Mouse (Mus musculus): ENCODE results near the gene Mbd3. TPM values are rescaled to one million over a fixed set of nuclear protein-coding genes. Genes with fewer than 3 reads are reported as not detected.
"Not testable (repeated sequence)": the region's sequence is repeated elsewhere in the genome, so short reads cannot be mapped to it uniquely, and the experiment has no call there.

Gene Mbd3
- polyA plus RNA-seq, 1 experiment, result 143 TPM

- TF ChIP-seq POLR2A (IDR thresholded peaks at IDR 0.05; ENCODE audit: borderline replicate concordance, extremely low read depth, low read depth, low read length) (peak; percentile 54; the same call in 1 of the 2 replicates), CTCF (IDR thresholded peaks at IDR 0.05; ENCODE audit: insufficient read depth, low read length) (peak; percentile 44)
- peak within 1 kb of the TSS; percentile 85 for H3K4me3 ChIP-seq (replicated peaks; ENCODE audit: extremely low read depth, low read depth, low read length)
- peaks cover 26% of the 10 kb centered on the region for H3K4me1 ChIP-seq (ENCODE audit: control insufficient read depth, insufficient read depth, low read length)
- WGBS, result 1% methylated on average over 42 of the region's 42 CpGs
- DNase-seq, result no peak
Observed at GRCm38 (mm10) chr10:80348244-80348781, 51.0 kb downstream of the Mbd3 start, which contains the start of gene Adamtsl5. Gene Adamtsl5, minus strand, starts transcription at chr10:80348412.

DNA sequence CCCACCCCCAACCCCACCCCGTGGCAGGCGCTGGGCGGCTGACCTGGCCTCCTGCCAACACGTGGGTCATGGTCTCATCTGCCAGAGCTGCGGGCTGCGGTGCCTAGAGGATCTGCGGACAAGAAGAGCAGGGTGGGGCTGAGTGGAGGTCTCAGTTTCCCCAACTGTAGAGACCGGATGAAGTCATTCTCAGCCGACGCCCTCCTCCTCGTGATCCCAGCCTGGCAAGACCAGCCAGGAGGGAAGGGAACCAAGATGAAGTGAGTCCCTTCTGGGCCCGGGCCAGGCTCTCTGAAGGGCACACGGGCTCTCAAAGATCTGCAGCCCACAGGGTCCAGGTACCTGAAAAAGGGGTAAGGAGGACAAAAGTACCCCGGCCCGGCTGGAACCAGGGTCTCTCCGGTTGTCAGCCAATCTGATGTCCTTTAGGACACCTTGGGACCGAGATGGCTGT is 51.8 kb downstream of the Mbd3 start:
- WGBS, result 8% methylated on average over 17 of the region's 17 CpGs
- H3K4me1 ChIP-seq (ENCODE audit: control insufficient read depth, insufficient read depth, low read length), result peaks cover 30% of the 10 kb centered on the region
- peak overlapping the region; percentile 85 for H3K4me3 ChIP-seq (replicated peaks; ENCODE audit: extremely low read depth, low read depth, low read length)
- TF ChIP-seq CTCF (IDR thresholded peaks at IDR 0.05; ENCODE audit: insufficient read depth, low read length) (no peak), POLR2A (IDR thresholded peaks at IDR 0.05; ENCODE audit: borderline replicate concordance, extremely low read depth, low read depth, low read length) (no peak)
- DNase-seq, result no peak

- DNase-seq; H3K4me3 ChIP-seq (replicated peaks; ENCODE audit: extremely low read depth, low read depth, low read length): not testable (repeated sequence)
- 77% methylated on average over 6 of the region's 6 CpGs for WGBS
- H3K4me1 ChIP-seq (ENCODE audit: control insufficient read depth, insufficient read depth, low read length), result peaks cover 36% of the 10 kb centered on the region
Observed at GRCm38 (mm10) chr10:80345929-80346328, 53.4 kb downstream of the Mbd3 start.

- Histone ChIP-seq H3K4me1 (ENCODE audit: control insufficient read depth, insufficient read depth, low read length) (peaks cover 36% of the 10 kb centered on the region), H3K4me3 (replicated peaks; ENCODE audit: extremely low read depth, low read depth, low read length) (peak overlapping the region; percentile 31)
- TF ChIP-seq CTCF (IDR thresholded peaks at IDR 0.05; ENCODE audit: insufficient read depth, low read length), result no peak
- peak; percentile 56 for DNase-seq
- WGBS, result 7% methylated on average over 16 of the region's 16 CpGs
Observed at GRCm38 (mm10) chr10:80345122-80345521, 54.2 kb downstream of the Mbd3 start.

DNA sequence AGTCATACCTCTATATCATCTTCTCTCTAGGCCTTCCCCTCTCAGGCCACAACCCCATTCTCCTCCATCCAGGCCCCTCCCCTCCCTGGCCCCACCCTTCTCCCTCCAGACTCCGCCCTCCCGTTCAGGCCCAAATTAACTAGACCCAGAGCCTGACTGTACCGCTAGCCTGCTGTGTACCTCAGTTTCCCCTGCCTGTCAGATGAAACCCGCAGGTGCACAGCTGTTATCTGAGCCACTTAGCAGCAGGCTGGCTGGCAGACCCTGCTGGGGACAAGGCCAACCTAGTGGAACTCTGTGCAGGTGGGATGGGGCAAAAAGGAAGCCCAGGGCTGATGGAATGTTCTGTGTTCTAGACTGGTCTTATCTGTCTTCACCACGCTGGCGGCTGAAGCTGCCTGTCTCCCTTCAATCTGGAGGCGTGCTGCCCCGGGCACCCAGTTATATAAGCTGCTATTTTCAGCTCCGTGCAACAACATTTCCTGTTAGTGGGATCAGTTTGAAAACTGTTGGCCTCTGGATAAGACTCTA is 55.2 kb downstream of the Mbd3 start:
- Histone ChIP-seq H3K4me1 (ENCODE audit: control insufficient read depth, insufficient read depth, low read length) (peaks cover 38% of the 10 kb centered on the region), H3K4me3 (replicated peaks; ENCODE audit: extremely low read depth, low read depth, low read length) (peak overlapping the region; percentile 25)
- no peak for DNase-seq
- WGBS, result 16% methylated on average over 9 of the region's 9 CpGs
- no peak for TF ChIP-seq CTCF (IDR thresholded peaks at IDR 0.05; ENCODE audit: insufficient read depth, low read length)
- peak; percentile 40; the same call in 1 of the 2 replicates for TF ChIP-seq POLR2A (IDR thresholded peaks at IDR 0.05; ENCODE audit: borderline replicate concordance, extremely low read depth, low read depth, low read length)

GRCm38 (mm10) chr10:80343425-80343895 is 55.9 kb downstream of the Mbd3 start:
- peaks cover 38% of the 10 kb centered on the region for H3K4me1 ChIP-seq (ENCODE audit: control insufficient read depth, insufficient read depth, low read length)
- 36% methylated on average over 13 of the region's 13 CpGs for WGBS
- no peak overlapping the region for H3K4me3 ChIP-seq (replicated peaks; ENCODE audit: extremely low read depth, low read depth, low read length)
- TF ChIP-seq CTCF (IDR thresholded peaks at IDR 0.05; ENCODE audit: insufficient read depth, low read length), result no peak
- no peak for TF ChIP-seq POLR2A (IDR thresholded peaks at IDR 0.05; ENCODE audit: borderline replicate concordance, extremely low read depth, low read depth, low read length)
- DNase-seq, result no peak

GRCm38 (mm10) chr10:80342749-80343424 is 56.5 kb downstream of the Mbd3 start:
- TF ChIP-seq POLR2A (IDR thresholded peaks at IDR 0.05; ENCODE audit: borderline replicate concordance, extremely low read depth, low read depth, low read length) (no peak), CTCF (IDR thresholded peaks at IDR 0.05; ENCODE audit: insufficient read depth, low read length) (no peak)

More at GRCm38 (mm10) chr10:80342749-80343424, 56.5 kb downstream of the Mbd3 start:
- 2% methylated on average over 32 of the region's 33 CpGs for WGBS
- Histone ChIP-seq H3K4me3 (replicated peaks; ENCODE audit: extremely low read depth, low read depth, low read length) (peak overlapping the region; percentile 46), H3K4me1 (ENCODE audit: control insufficient read depth, insufficient read depth, low read length) (peaks cover 35% of the 10 kb centered on the region)
- DNase-seq, result no peak

Other genes with a start within 250 kb of the Mbd3 start
- gene Cirbp, start 233.6 kb downstream of the Mbd3 start, polyA plus RNA-seq (2012; rRNA removed), result 162 and 200 TPM in 2 replicates
- 11.2 and 14.0 TPM in 2 replicates for gene 1600002K03Rik, start 226.6 kb downstream of the Mbd3 start, polyA plus RNA-seq (2012; rRNA removed)
- gene Efna2, start 220.1 kb downstream of the Mbd3 start, polyA plus RNA-seq (2012; rRNA removed), result 3.6 and 4.7 TPM in 2 replicates
- 39.6 and 42.0 TPM in 2 replicates for gene Mum1, start 173.1 kb downstream of the Mbd3 start, polyA plus RNA-seq (2012; rRNA removed)
- gene Ndufs7, start 150.4 kb downstream of the Mbd3 start, polyA plus RNA-seq (2012; rRNA removed), result 421 and 497 TPM in 2 replicates
- gene Gamt, start 138.5 kb downstream of the Mbd3 start, polyA plus RNA-seq (2012; rRNA removed), result 26.4 and 29.7 TPM in 2 replicates
- 65.9 and 68.5 TPM in 2 replicates for gene Dazap1, start 138.1 kb downstream of the Mbd3 start, polyA plus RNA-seq (2012; rRNA removed)
- gene Rps15, start 107.1 kb downstream of the Mbd3 start, polyA plus RNA-seq (2012; rRNA removed), result 1,318 and 1,397 TPM in 2 replicates
- 3.8 and 4.1 TPM in 2 replicates for gene Apc2, start 103.6 kb downstream of the Mbd3 start, polyA plus RNA-seq (2012; rRNA removed)
- 58.4 and 62.4 TPM in 2 replicates for gene 2310011J03Rik, start 79.0 kb downstream of the Mbd3 start, polyA plus RNA-seq (2012; rRNA removed)
- 9.8 and 10.4 TPM in 2 replicates for gene Pcsk4, start 70.1 kb downstream of the Mbd3 start, polyA plus RNA-seq (2012; rRNA removed)
- 23.7 and 26.8 TPM in 2 replicates for gene Reep6, start 69.6 kb downstream of the Mbd3 start, polyA plus RNA-seq (2012; rRNA removed)
- gene Adamtsl5, start 51.1 kb downstream of the Mbd3 start, polyA plus RNA-seq (2012; rRNA removed), result 87.6 and 89.2 TPM in 2 replicates
- 5.5 and 6.0 TPM in 2 replicates for gene Plk5, start 43.1 kb downstream of the Mbd3 start, polyA plus RNA-seq (2012; rRNA removed)
- 37.5 and 48.3 TPM in 2 replicates for gene Mex3d, start 11.9 kb downstream of the Mbd3 start, polyA plus RNA-seq (2012; rRNA removed)
- gene Uqcr11, start 7.3 kb upstream of the Mbd3 start, polyA plus RNA-seq (2012; rRNA removed), result 1,202 and 1,263 TPM in 2 replicates
- 94.7 and 98.6 TPM in 2 replicates for gene Tcf3, start 34.1 kb upstream of the Mbd3 start, polyA plus RNA-seq (2012; rRNA removed)
- gene Onecut3, start 95.3 kb upstream of the Mbd3 start, polyA plus RNA-seq (2012; rRNA removed), result not detected in 2 replicates
- gene Atp8b3, start 139.6 kb upstream of the Mbd3 start, polyA plus RNA-seq (2012; rRNA removed), result 0.08 and 0.11 TPM in 2 replicates
- gene Rexo1, start 162.0 kb upstream of the Mbd3 start, polyA plus RNA-seq (2012; rRNA removed), result 61.8 and 62.7 TPM in 2 replicates
- 24.8 and 31.5 TPM in 2 replicates for gene Klf16, start 177.8 kb upstream of the Mbd3 start, polyA plus RNA-seq (2012; rRNA removed)
- 191 and 262 TPM in 2 replicates for gene Abhd17a, start 190.8 kb upstream of the Mbd3 start, polyA plus RNA-seq (2012; rRNA removed)
- gene Scamp4, start 203.3 kb upstream of the Mbd3 start, polyA plus RNA-seq (2012; rRNA removed), result 91.4 and 110 TPM in 2 replicates
- gene Adat3, start 203.3 kb upstream of the Mbd3 start, polyA plus RNA-seq (2012; rRNA removed), result 10.0 and 14.1 TPM in 2 replicates
- gene Gm49322, start 206.5 kb upstream of the Mbd3 start, polyA plus RNA-seq (2012; rRNA removed), result 1.6 and 2.2 TPM in 2 replicates
- gene Csnk1g2, start 223.3 kb upstream of the Mbd3 start, polyA plus RNA-seq (2012; rRNA removed), result 246 and 276 TPM in 2 replicates

Data from lung, adult 2 months (tissue).